Mouse (Mus musculus) heart, adult 9 months (tissue): ENCODE measurements around the gene Mbnl2.

Source experiments
- DNase-seq, 2 experiments: peaks; one replicate each; pipeline ENCODE4 v3.0.0; 2022; ENCODE audit warnings: low spot score in 2 of 2

The Mbnl2 gene

GRCm38 (mm10) chr14:120274746-120275145, 723 bp upstream of the Mbnl2 start:
- DNase-seq, result no peak

- DNase-seq, result no peak
Measured at GRCm38 (mm10) chr14:120276343-120277080, 1.0 kb downstream of the Mbnl2 start.

- peak; percentile 85 to 89 for DNase-seq
Measured at GRCm38 (mm10) chr14:120277081-120277656, 1.7 kb downstream of the Mbnl2 start.

GRCm38 (mm10) chr14:120278290-120279244, 3.1 kb downstream of the Mbnl2 start:
- peak; percentile 67 to 78 for DNase-seq

GRCm38 (mm10) chr14:120280136-120280535, 4.7 kb downstream of the Mbnl2 start:
- no peak for DNase-seq

GRCm38 (mm10) chr14:120283787-120284186, 8.3 kb downstream of the Mbnl2 start:
- no peak for DNase-seq

GRCm38 (mm10) chr14:120284504-120284903, 9.0 kb downstream of the Mbnl2 start:
- DNase-seq, result no peak

- DNase-seq, result no peak
Measured at GRCm38 (mm10) chr14:120287121-120287986, 11.9 kb downstream of the Mbnl2 start.

- DNase-seq, result no peak
Measured at GRCm38 (mm10) chr14:120287987-120288275, 12.5 kb downstream of the Mbnl2 start.

- DNase-seq, result no peak
Measured at GRCm38 (mm10) chr14:120288378-120289002, 13.0 kb downstream of the Mbnl2 start.

- peak; percentile 79 to 81 for DNase-seq
Measured at GRCm38 (mm10) chr14:120289065-120289464, 13.6 kb downstream of the Mbnl2 start.

GRCm38 (mm10) chr14:120289528-120289927, 14.1 kb downstream of the Mbnl2 start:
- DNase-seq, result no peak

- DNase-seq, result no peak
Measured at GRCm38 (mm10) chr14:120291226-120291757, 15.8 kb downstream of the Mbnl2 start.

- DNase-seq, result no peak
Measured at GRCm38 (mm10) chr14:120292133-120292532, 16.7 kb downstream of the Mbnl2 start.

GRCm38 (mm10) chr14:120292617-120293195, 17.2 kb downstream of the Mbnl2 start:
- DNase-seq, result no peak

- DNase-seq, result peak in 1 of 2 experiments; percentile 57
Measured at GRCm38 (mm10) chr14:120294480-120294879, 19.0 kb downstream of the Mbnl2 start.

- peak; percentile 76 to 90 for DNase-seq
Measured at GRCm38 (mm10) chr14:120295355-120296220, 20.1 kb downstream of the Mbnl2 start.

GRCm38 (mm10) chr14:120296231-120297006, 20.9 kb downstream of the Mbnl2 start:
- peak; percentile 65 to 67 for DNase-seq
